Mouse (Mus musculus): ENCODE measurements around the gene Cst6. TPM values are rescaled to one million over a fixed set of nuclear protein-coding genes. Genes with fewer than 3 reads are reported as not detected.
A peak's percentile ranks its signal among the peaks of the same experiment; 100 is the strongest.

The Cst6 gene
- polyA plus RNA-seq, 1 experiment from 2014 or later: 0.87 TPM

DNA sequence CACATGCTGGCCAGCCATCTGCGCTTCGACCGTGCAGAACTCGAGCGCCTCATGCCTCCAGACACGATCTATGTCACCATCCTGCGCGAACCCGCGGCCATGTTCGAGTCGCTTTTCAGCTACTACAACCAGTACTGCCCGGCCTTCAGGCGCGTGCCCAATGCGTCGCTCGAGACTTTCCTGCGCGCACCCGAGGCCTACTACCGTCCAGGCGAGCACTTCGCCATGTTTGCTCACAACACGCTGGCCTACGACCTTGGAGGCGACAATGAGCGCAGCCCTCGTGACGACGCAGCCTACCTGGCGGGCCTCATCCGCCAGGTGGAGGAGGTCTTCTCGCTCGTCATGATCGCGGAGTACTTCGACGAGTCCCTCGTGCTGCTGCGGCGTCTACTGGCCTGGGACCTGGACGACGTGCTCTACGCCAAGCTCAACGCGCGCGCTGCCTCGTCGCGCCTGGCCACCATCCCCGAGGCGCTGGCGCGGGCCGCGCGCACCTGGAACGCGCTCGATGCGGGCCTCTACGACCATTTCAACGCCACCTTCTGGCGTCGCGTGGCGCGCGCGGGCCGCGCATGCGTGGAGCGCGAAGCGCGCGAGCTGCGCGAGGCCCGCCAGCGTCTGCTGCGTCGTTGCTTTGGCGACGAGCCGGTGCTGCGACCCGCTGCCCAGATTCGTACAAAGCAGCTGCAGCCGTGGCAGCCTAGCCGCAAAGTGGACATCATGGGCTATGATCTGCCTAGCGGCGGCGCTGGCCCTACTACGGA lies 42.2 kb downstream of the Cst6 start:
- 0 out of 2 replicates have a peak overlapping the region, but pooled peaks have one; percentile 20 for H3K9ac ChIP-seq (replicated peaks)
- H3K4me3 ChIP-seq: 0 out of 2 replicates have a peak overlapping the region, but pooled peaks have one; percentile 13
- peaks cover 19% of the 10 kb centered on the region for H3K27me3 ChIP-seq
- H3K4me1 ChIP-seq: no peaks in the 10 kb centered on the region
- H3K9me3 ChIP-seq: peaks cover 2% of the 10 kb centered on the region; the same call in 1 of the 2 replicates
- H3K36me3 ChIP-seq: peaks cover 54% of the 10 kb centered on the region
- H3K4me2 ChIP-seq (replicated peaks): peak overlapping the region; percentile 34; the same call in 1 of the 2 replicates
- 46% methylated on average over 98 of the region's 98 CpGs for WGBS
- no peak overlapping the region for H3K27ac ChIP-seq (replicated peaks)
- ATAC-seq (ENCODE audit: low FRiP score, low read depth): no peak

DNA sequence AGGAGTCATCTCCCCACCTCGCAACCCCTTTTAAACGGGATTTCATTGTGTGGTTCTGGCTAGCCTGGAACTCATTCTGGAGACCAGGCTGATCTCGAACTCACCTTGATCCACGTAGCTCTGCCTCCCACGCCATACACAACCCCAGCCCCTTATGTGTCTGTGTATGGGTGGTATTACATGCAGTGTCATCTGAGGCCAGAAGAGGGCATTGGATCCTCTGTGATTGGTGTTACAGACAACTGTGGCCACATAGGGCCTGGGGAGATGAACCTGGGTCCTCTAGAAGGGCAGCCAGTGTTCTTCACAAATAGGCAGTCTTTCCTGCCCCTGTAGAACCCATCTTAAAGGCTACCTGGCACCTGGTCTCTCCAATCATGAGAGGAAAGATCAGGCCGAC lies 43.1 kb downstream of the Cst6 start:
- ATAC-seq (ENCODE audit: low FRiP score, low read depth): no peak
- Histone ChIP-seq H3K9me3 (peaks cover 2% of the 10 kb centered on the region; the same call in 1 of the 2 replicates), H3K27ac (replicated peaks) (no peak overlapping the region), H3K4me2 (replicated peaks) (no peak overlapping the region), H3K27me3 (peaks cover 19% of the 10 kb centered on the region), H3K9ac (replicated peaks) (no peak overlapping the region), H3K4me3 (no peak overlapping the region), H3K36me3 (peaks cover 54% of the 10 kb centered on the region), H3K4me1 (no peaks in the 10 kb centered on the region)
- 88% methylated on average over 6 of the region's 6 CpGs for WGBS

DNA sequence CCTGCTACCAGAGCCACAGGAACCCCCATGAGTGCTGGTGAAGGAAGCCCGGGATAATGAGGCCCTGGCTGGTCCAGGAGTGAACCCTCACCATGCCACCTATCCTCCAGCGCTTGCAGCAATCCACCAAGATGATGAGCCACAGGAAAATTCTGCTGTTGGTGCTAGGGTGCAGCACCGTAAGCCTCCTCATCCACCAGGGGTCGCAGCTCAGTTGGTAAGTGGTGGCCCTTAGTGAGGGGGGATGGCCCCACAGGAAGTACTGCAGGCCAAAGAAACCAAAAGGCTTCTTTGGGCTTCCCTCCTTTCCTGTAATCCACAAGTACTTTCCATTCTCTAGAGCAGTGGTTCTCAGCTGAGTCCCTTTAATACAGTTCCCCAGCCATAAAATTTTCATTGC lies 46.9 kb downstream of the Cst6 start:
- Histone ChIP-seq H3K9me3 (no peaks in the 10 kb centered on the region), H3K4me2 (replicated peaks) (no peak overlapping the region), H3K27me3 (peaks cover 13% of the 10 kb centered on the region), H3K36me3 (peaks cover 48% of the 10 kb centered on the region), H3K27ac (replicated peaks) (no peak overlapping the region), H3K4me3 (no peak overlapping the region), H3K9ac (replicated peaks) (no peak overlapping the region), H3K4me1 (peaks cover 19% of the 10 kb centered on the region)
- WGBS: 14% methylated on average over 4 of the region's 4 CpGs
- no peak for ATAC-seq (ENCODE audit: low FRiP score, low read depth)

GRCm38 (mm10) chr19:5300588-5300987 lies 48.8 kb downstream of the Cst6 start:
- Histone ChIP-seq H3K36me3 (peaks cover 29% of the 10 kb centered on the region), H3K27ac (replicated peaks) (no peak overlapping the region), H3K4me2 (replicated peaks) (no peak overlapping the region), H3K27me3 (no peaks in the 10 kb centered on the region), H3K4me3 (no peak overlapping the region), H3K4me1 (peaks cover 29% of the 10 kb centered on the region), H3K9me3 (no peaks in the 10 kb centered on the region), H3K9ac (replicated peaks) (no peak overlapping the region)
- 87% methylated on average over 6 of the region's 6 CpGs for WGBS
- no peak for ATAC-seq (ENCODE audit: low FRiP score, low read depth)

DNA sequence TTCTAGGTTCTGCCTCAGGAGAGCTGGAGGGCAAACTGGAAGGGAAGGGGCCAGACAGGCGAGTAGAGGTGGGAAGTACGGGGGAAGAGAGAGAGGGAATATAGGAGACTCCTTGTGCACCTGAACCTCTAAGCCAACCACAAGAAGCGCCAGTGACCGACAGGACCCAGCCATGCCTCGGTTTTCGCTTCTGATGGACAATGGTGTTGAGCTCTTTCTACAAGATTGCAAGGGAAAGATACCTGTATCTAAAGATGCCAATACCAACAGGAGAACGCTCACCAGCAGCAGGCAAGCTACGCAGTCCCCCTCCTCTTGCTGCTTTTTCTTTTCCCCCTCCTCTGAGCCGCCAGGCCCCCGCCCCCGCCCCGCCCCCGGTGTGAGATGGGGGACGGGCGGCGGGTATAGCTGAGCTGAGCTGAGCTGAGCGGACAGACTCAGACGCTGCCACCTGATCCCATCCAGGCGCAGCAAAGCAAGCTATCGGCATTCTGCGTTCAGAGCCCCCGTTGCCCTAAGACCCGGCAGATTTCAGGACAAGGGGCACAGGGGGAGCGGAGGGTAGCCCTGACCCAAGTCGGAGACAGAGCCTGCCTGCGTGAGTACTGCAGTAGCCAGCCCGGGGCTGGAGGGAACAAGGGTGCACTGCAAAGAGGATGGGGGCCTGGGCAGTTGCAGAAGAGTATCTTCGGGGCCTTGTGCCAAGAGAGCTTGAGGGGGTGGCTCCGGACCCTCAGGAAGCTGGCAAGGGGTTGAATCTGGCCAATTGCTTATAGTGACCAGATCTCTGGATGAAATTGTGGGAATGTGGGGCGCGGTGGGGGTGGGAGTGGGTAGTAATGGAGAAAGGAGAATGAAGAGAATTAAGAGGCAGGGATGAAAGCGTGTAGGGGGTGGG lies 51.2 kb downstream of the Cst6 start, which contains the start of gene Gal3st3:
Gene Gal3st3, plus strand, starts transcription at position 429 of the 898 bp plus-strand sequence.
- H3K4me3 ChIP-seq: peak within 1 kb of the TSS; percentile 64
- no peaks in the 10 kb centered on the region for H3K27me3 ChIP-seq
- H3K4me1 ChIP-seq: peaks cover 36% of the 10 kb centered on the region
- H3K9ac ChIP-seq (replicated peaks): peak within 1 kb of the TSS; percentile 91
- 6% methylated on average over 30 of the region's 32 CpGs for WGBS
- peak within 1 kb of the TSS; percentile 78 for H3K4me2 ChIP-seq (replicated peaks)
- H3K9me3 ChIP-seq: no peaks in the 10 kb centered on the region
- H3K27ac ChIP-seq (replicated peaks): peak within 1 kb of the TSS; percentile 86
- ATAC-seq (ENCODE audit: low FRiP score, low read depth): peak; percentile 69
- H3K36me3 ChIP-seq: peaks cover 13% of the 10 kb centered on the region

DNA sequence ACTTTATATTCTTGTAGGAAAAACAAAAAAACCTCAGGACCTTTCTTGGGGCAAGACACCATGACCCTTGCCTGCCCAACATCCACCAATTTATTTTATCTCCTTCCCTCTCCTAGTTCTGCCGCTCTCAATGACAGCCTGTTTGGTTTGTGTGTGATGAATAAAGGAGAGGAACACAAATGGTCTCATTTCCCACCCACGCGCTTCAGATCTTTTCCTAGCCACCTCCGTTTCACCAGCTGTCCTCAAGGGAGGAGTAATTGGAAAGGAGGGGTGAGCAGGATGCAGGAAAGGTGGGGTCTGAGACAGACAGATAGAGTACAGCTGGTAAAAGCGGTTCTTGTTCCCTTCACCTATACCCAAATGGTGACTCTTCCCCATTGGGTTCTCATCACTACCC lies 52.7 kb downstream of the Cst6 start:
- WGBS: 89% methylated on average over 5 of the region's 5 CpGs
- Histone ChIP-seq H3K36me3 (peaks cover 16% of the 10 kb centered on the region), H3K9ac (replicated peaks) (no peak overlapping the region), H3K27ac (replicated peaks) (no peak overlapping the region), H3K9me3 (no peaks in the 10 kb centered on the region), H3K27me3 (no peaks in the 10 kb centered on the region), H3K4me2 (replicated peaks) (no peak overlapping the region), H3K4me1 (peaks cover 39% of the 10 kb centered on the region), H3K4me3 (0 out of 2 replicates have a peak overlapping the region, but pooled peaks have one; percentile 88)
- ATAC-seq (ENCODE audit: low FRiP score, low read depth): no peak

- no peaks in the 10 kb centered on the region for H3K9me3 ChIP-seq
- WGBS: 6% methylated on average over 13 of the region's 13 CpGs
Observed at GRCm38 (mm10) chr19:5295736-5296075, 53.7 kb downstream of the Cst6 start.

GRCm38 (mm10) chr19:5294972-5295735 lies 54.2 kb downstream of the Cst6 start, which contains the start of gene Sf3b2:
Sf3b2 (minus strand) TSS chr19:5295455.
- H3K27me3 ChIP-seq: no peaks in the 10 kb centered on the region
- H3K4me3 ChIP-seq: peak within 1 kb of the TSS; percentile 88
- H3K27ac ChIP-seq (replicated peaks): peak within 1 kb of the TSS; percentile 89
- H3K36me3 ChIP-seq: peaks cover 31% of the 10 kb centered on the region
- no peaks in the 10 kb centered on the region for H3K9me3 ChIP-seq
- ATAC-seq (ENCODE audit: low FRiP score, low read depth): peak; percentile 93
- H3K4me2 ChIP-seq (replicated peaks): peak within 1 kb of the TSS; percentile 91
- H3K9ac ChIP-seq (replicated peaks): peak within 1 kb of the TSS; percentile 85
- WGBS: under 1% methylated on average over 46 of the region's 46 CpGs
- peaks cover 39% of the 10 kb centered on the region for H3K4me1 ChIP-seq

More at GRCm38 (mm10) chr19:5295736-5296075, 53.7 kb downstream of the Cst6 start:
- Histone ChIP-seq H3K27ac (replicated peaks) (peak overlapping the region; percentile 89), H3K27me3 (no peaks in the 10 kb centered on the region), H3K4me3 (peak overlapping the region; percentile 88), H3K36me3 (peaks cover 26% of the 10 kb centered on the region), H3K9ac (replicated peaks) (peak overlapping the region; percentile 66), H3K4me1 (peaks cover 39% of the 10 kb centered on the region), H3K4me2 (replicated peaks) (peak overlapping the region; percentile 66)
- ATAC-seq (ENCODE audit: low FRiP score, low read depth): peak; percentile 21; the same call in 1 of the 2 replicates

Other genes starting within 250 kb of the Cst6 start
- 232 and 247 TPM in 2 replicates for gene Rab1b, start 242.5 kb downstream of the Cst6 start, polyA plus RNA-seq (2016; fragmentation: Nextera tagmentation; extraction: Ambion mirVana)
- gene Klc2, start 231.0 kb downstream of the Cst6 start, polyA plus RNA-seq (2016; fragmentation: Nextera tagmentation; extraction: Ambion mirVana): 53.3 and 54.7 TPM in 2 replicates
- 32.5 and 32.8 TPM in 2 replicates for gene Pacs1, start 76.5 kb downstream of the Cst6 start, polyA plus RNA-seq (2016; fragmentation: Nextera tagmentation; extraction: Ambion mirVana)
- 411 and 418 TPM in 2 replicates for gene Sf3b2, start 54.1 kb downstream of the Cst6 start, polyA plus RNA-seq (2016; fragmentation: Nextera tagmentation; extraction: Ambion mirVana)
- 20.4 and 24.1 TPM in 2 replicates for gene Gal3st3, start 51.2 kb downstream of the Cst6 start, polyA plus RNA-seq (2016; fragmentation: Nextera tagmentation; extraction: Ambion mirVana)
- not detected in 2 replicates for gene Catsper1, start 13.8 kb downstream of the Cst6 start, polyA plus RNA-seq (2016; fragmentation: Nextera tagmentation; extraction: Ambion mirVana)
- 75.9 and 79.9 TPM in 2 replicates for gene Eif1ad, start 17.2 kb upstream of the Cst6 start, polyA plus RNA-seq (2016; fragmentation: Nextera tagmentation; extraction: Ambion mirVana)
- gene Banf1, start 17.6 kb upstream of the Cst6 start, polyA plus RNA-seq (2016; fragmentation: Nextera tagmentation; extraction: Ambion mirVana): 392 and 402 TPM in 2 replicates
- gene Sart1, start 39.1 kb upstream of the Cst6 start, polyA plus RNA-seq (2016; fragmentation: Nextera tagmentation; extraction: Ambion mirVana): 115 and 118 TPM in 2 replicates
- 0.17 and 0.28 TPM in 2 replicates for gene Tsga10ip, start 53.0 kb upstream of the Cst6 start, polyA plus RNA-seq (2016; fragmentation: Nextera tagmentation; extraction: Ambion mirVana)
- gene Drap1, start 75.4 kb upstream of the Cst6 start, polyA plus RNA-seq (2016; fragmentation: Nextera tagmentation; extraction: Ambion mirVana): 257 and 262 TPM in 2 replicates
- gene AI837181, start 75.6 kb upstream of the Cst6 start, polyA plus RNA-seq (2016; fragmentation: Nextera tagmentation; extraction: Ambion mirVana): 52.4 and 60.3 TPM in 2 replicates
- gene Fosl1, start 98.0 kb upstream of the Cst6 start, polyA plus RNA-seq (2016; fragmentation: Nextera tagmentation; extraction: Ambion mirVana): not detected in 2 replicates
- 10.1 TPM in 2 replicates for gene Ccdc85b, start 108.3 kb upstream of the Cst6 start, polyA plus RNA-seq (2016; fragmentation: Nextera tagmentation; extraction: Ambion mirVana)
- gene Fibp, start 111.0 kb upstream of the Cst6 start, polyA plus RNA-seq (2016; fragmentation: Nextera tagmentation; extraction: Ambion mirVana): 144 and 149 TPM in 2 replicates
- 3.6 and 3.9 TPM in 2 replicates for gene Ctsw, start 118.9 kb upstream of the Cst6 start, polyA plus RNA-seq (2016; fragmentation: Nextera tagmentation; extraction: Ambion mirVana)
- 57.9 and 68.9 TPM in 2 replicates for gene Efemp2, start 124.4 kb upstream of the Cst6 start, polyA plus RNA-seq (2016; fragmentation: Nextera tagmentation; extraction: Ambion mirVana)
- gene Mus81, start 138.8 kb upstream of the Cst6 start, polyA plus RNA-seq (2016; fragmentation: Nextera tagmentation; extraction: Ambion mirVana): 47.7 and 50.1 TPM in 2 replicates
- 3,169 and 3,187 TPM in 2 replicates for gene Cfl1, start 140.9 kb upstream of the Cst6 start, polyA plus RNA-seq (2016; fragmentation: Nextera tagmentation; extraction: Ambion mirVana)
- 0.22 TPM in 1 of 2 replicates, not detected in the other for gene 1700020D05Rik, start 154.2 kb upstream of the Cst6 start, polyA plus RNA-seq (2016; fragmentation: Nextera tagmentation; extraction: Ambion mirVana)
- gene Snx32, start 161.0 kb upstream of the Cst6 start, polyA plus RNA-seq (2016; fragmentation: Nextera tagmentation; extraction: Ambion mirVana): 35.9 and 36.0 TPM in 2 replicates
- gene Ovol1, start 211.1 kb upstream of the Cst6 start, polyA plus RNA-seq (2016; fragmentation: Nextera tagmentation; extraction: Ambion mirVana): 0.08 and 0.14 TPM in 2 replicates
- gene Ap5b1, start 218.5 kb upstream of the Cst6 start, polyA plus RNA-seq (2016; fragmentation: Nextera tagmentation; extraction: Ambion mirVana): 2.2 and 2.6 TPM in 2 replicates

All from midbrain, embryonic 12.5 days (tissue).